In genomic region chr13:59976425-59976824, GRCm38 (mm10) we compare ENCODE assay signal across 31 mouse cellular contexts.
DNase-seq lines count a peak whose midpoint lies in the region; ATAC-seq lines count a peak whose summit lies in the region.
"Had no signal": no experiment of that assay in that cellular context is flagged by ENCODE, and none has a peak within 500 bp of the region (broad histone marks: within the 10 kb centered on the region; RNA-seq: fewer than 3 reads in every experiment).

No protein-coding gene starts in this region.

- 85% methylated on average over 5 of the region's 5 CpGs for WGBS in forebrain, embryonic 10.5 days
- 89% methylated on average over 5 of the region's 5 CpGs for WGBS in forebrain, embryonic 12.5 days
- 65% methylated on average over 5 of the region's 5 CpGs for WGBS in neural tube, embryonic 13.5 days
- 29% methylated on average over 5 of the region's 5 CpGs for WGBS in limb, embryonic 13.5 days

- H3K4me2 ChIP-seq in forebrain, embryonic 12.5 days, result no peak overlapping the region
- no peak overlapping the region for H3K4me2 ChIP-seq in neural tube, embryonic 13.5 days
- no peak overlapping the region for H3K4me2 ChIP-seq in limb, embryonic 13.5 days (replicated peaks)
- H3K4me2 ChIP-seq: heart, embryonic 11.5 days; hindbrain, embryonic 13.5 days; liver, embryonic 15.5 days; lung, embryonic 14.5 days; neural tube, embryonic 12.5 days had no signal

- H3K27me3 ChIP-seq in forebrain, embryonic 10.5 days (ENCODE audit: poor library complexity, severe bottlenecking), result peaks cover 27% of the 10 kb centered on the region
- H3K27me3 ChIP-seq in forebrain, embryonic 12.5 days, result peaks cover 25% of the 10 kb centered on the region; the same call in 1 of the 2 replicates
- peaks cover 8% of the 10 kb centered on the region for H3K27me3 ChIP-seq in neural tube, embryonic 13.5 days
- no peaks in the 10 kb centered on the region for H3K27me3 ChIP-seq in limb, embryonic 13.5 days
- H3K27me3 ChIP-seq: CH12.LX; neural tube, embryonic 12.5 days had no signal

- H3K36me3 ChIP-seq in forebrain, embryonic 10.5 days (replicated peaks), result no peaks in the 10 kb centered on the region
- no peaks in the 10 kb centered on the region for H3K36me3 ChIP-seq in forebrain, embryonic 12.5 days (replicated peaks)
- no peaks in the 10 kb centered on the region for H3K36me3 ChIP-seq in neural tube, embryonic 13.5 days
- H3K36me3 ChIP-seq in limb, embryonic 13.5 days, result no peaks in the 10 kb centered on the region
- H3K36me3 ChIP-seq: hindbrain, embryonic 13.5 days; liver, embryonic 15.5 days; neural tube, embryonic 12.5 days had no signal

- H3K9me3 ChIP-seq in forebrain, embryonic 10.5 days, result peaks cover 3% of the 10 kb centered on the region; the same call in 1 of the 2 replicates
- 0 out of 2 replicates have a peak, but pooled peaks cover 4% of the 10 kb centered on the region for H3K9me3 ChIP-seq in forebrain, embryonic 12.5 days
- no peaks in the 10 kb centered on the region; the same call in 1 of the 2 replicates for H3K9me3 ChIP-seq in neural tube, embryonic 13.5 days
- H3K9me3 ChIP-seq in limb, embryonic 13.5 days, result no peaks in the 10 kb centered on the region
- H3K9me3 ChIP-seq: hindbrain, embryonic 13.5 days; liver, embryonic 15.5 days; neural tube, embryonic 12.5 days had no signal

- peaks cover 36% of the 10 kb centered on the region for H3K4me1 ChIP-seq in forebrain, embryonic 10.5 days
- H3K4me1 ChIP-seq in forebrain, embryonic 12.5 days, result peaks cover 12% of the 10 kb centered on the region
- peaks cover 14% of the 10 kb centered on the region for H3K4me1 ChIP-seq in neural tube, embryonic 13.5 days (replicated peaks)
- peaks cover 41% of the 10 kb centered on the region for H3K4me1 ChIP-seq in limb, embryonic 13.5 days
- H3K4me1 ChIP-seq: liver, embryonic 15.5 days had no signal

- H3K9ac ChIP-seq in forebrain, embryonic 12.5 days, result no peak overlapping the region
- H3K9ac ChIP-seq in neural tube, embryonic 13.5 days, result no peak overlapping the region
- no peak overlapping the region for H3K9ac ChIP-seq in limb, embryonic 13.5 days
- H3K9ac ChIP-seq: hindbrain, embryonic 13.5 days; liver, embryonic 15.5 days; lung, embryonic 14.5 days; neural tube, embryonic 12.5 days had no signal

- H3K27ac ChIP-seq in forebrain, embryonic 10.5 days, result peak overlapping the region; percentile 74
- H3K27ac ChIP-seq in forebrain, embryonic 12.5 days, result no peak overlapping the region
- H3K27ac ChIP-seq in neural tube, embryonic 13.5 days (replicated peaks), result peak overlapping the region; percentile 59; the same call in 1 of the 2 replicates
- peak overlapping the region; percentile 39; the same call in 1 of the 2 replicates for H3K27ac ChIP-seq in limb, embryonic 13.5 days
- H3K27ac ChIP-seq: gastrocnemius, adult 2 months; hindbrain, embryonic 13.5 days; kidney, postnatal 0 days; liver, embryonic 15.5 days; neural tube, embryonic 12.5 days had no signal

- no peak overlapping the region for H3K4me3 ChIP-seq in forebrain, embryonic 10.5 days
- H3K4me3 ChIP-seq in forebrain, embryonic 12.5 days (replicated peaks), result no peak overlapping the region
- no peak overlapping the region for H3K4me3 ChIP-seq in neural tube, embryonic 13.5 days
- no peak overlapping the region for H3K4me3 ChIP-seq in limb, embryonic 13.5 days
- H3K4me3 ChIP-seq: gastrocnemius, adult 2 months; hindbrain, embryonic 13.5 days; liver, embryonic 15.5 days; neural tube, embryonic 12.5 days had no signal

- ATAC-seq in forebrain, embryonic 12.5 days (ENCODE audit: low FRiP score), result no peak
- peak; percentile 14; the same call in 1 of the 2 replicates for ATAC-seq in neural tube, embryonic 13.5 days (ENCODE audit: low read depth)
- ATAC-seq in limb, embryonic 13.5 days (ENCODE audit: low FRiP score, low read depth), result 0 out of 2 replicates have a peak, but pooled peaks have one; percentile 32
- ATAC-seq in erythroblast, adult 5-6 weeks (replicated peaks; ENCODE audit: low FRiP score, poor library complexity, severe bottlenecking), result no peak
- ATAC-seq: activated CD4-positive, CD25-positive, alpha-beta regulatory T cell, adult 4 months; forebrain, embryonic 16.5 days; intestine, embryonic 16.5 days had no signal

- no peak for DNase-seq in forebrain, embryonic 10.5 days (ENCODE audit: extremely low spot score, low spot score)
- no peak for DNase-seq in neural tube, embryonic 10.5 days (ENCODE audit: extremely low spot score, low spot score)
- DNase-seq in spleen, postnatal 4 days (ENCODE audit: low spot score in 2 of 2), result no peak
- DNase-seq in kidney, postnatal 36 days, result no peak
- DNase-seq: adrenal gland, adult 2 months; adrenal gland, postnatal 36 days; cerebellum, adult 8-10 months; cerebellum, postnatal 36 days; gastrocnemius, adult 2 months; gastrocnemius, postnatal 36 days; heart, postnatal 36 days; kidney, adult 8-10 months; lung, embryonic 14.5 days; lung, postnatal 14 days; midbrain, embryonic 14.5 days; right cerebral cortex, adult 18-20 months; right cerebral cortex, postnatal 4 days; thymus, postnatal 4 days had no signal

Comparison
In these comparisons a context has a peak if more than half of its experiments do, and no peak if none do; other contexts are left out.
1. ATAC-seq: peak in neural tube, embryonic 13.5 days (single experiment) and limb, embryonic 13.5 days (single experiment); none in forebrain, embryonic 12.5 days (single experiment) and erythroblast, adult 5-6 weeks (single experiment).